Mouse (Mus musculus) layer of hippocampus, adult 18-20 months (tissue): ENCODE results near the gene Mgrn1. TPM values are rescaled to one million over a fixed set of nuclear protein-coding genes. Genes with fewer than 3 reads are reported as not detected.
A peak's percentile ranks its signal among the peaks of the same experiment; 100 is the strongest.

Experiments used
- DNase-seq, 2 experiments: peaks; one replicate each; pipeline ENCODE4 v3.0.0; 2022; ENCODE audit warnings: low spot score in 2 of 2
- total RNA-seq, 2 experiments: library from RNA; stranded (reverse); gene quantifications; 2 replicates each; pipeline ENCODE4 v1.2.3; 2021

Gene Mgrn1
- total RNA-seq, 2 experiments from 2014 or later: 214 to 215 TPM

DNA sequence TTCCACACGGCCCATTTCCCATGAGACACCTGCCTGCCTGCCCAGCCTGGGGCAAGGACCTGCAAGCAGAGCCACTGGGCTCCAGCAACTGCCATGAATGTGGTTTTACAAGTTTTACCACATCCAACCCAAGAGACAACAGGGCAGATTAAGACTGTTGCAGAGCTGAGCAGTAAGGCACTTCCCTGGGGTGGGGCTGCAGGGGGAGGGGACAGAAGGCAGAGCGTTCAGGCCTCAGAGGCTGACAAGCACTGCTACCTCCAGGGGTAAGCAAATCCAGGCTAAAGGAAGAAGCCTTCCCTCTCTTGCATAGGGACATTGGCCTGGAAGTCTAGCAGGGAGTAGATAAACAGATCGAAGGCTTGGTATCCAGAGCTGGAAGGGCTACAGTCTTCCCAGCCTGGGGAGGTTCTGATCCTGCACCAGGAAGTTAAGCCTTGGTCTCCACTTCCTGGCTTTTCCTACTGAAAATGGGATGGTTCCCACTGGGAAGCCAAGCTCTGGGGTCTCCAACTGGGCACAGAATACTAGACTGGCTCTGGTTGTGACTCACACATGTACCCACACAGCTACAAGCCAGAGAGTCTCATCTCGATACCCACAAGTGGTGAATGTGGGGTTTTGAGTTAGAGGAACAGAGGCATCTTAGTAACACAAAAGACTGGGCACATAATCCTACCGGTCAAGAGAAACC, 7.7 kb upstream of the Mgrn1 start:
- DNase-seq: no peak

DNA sequence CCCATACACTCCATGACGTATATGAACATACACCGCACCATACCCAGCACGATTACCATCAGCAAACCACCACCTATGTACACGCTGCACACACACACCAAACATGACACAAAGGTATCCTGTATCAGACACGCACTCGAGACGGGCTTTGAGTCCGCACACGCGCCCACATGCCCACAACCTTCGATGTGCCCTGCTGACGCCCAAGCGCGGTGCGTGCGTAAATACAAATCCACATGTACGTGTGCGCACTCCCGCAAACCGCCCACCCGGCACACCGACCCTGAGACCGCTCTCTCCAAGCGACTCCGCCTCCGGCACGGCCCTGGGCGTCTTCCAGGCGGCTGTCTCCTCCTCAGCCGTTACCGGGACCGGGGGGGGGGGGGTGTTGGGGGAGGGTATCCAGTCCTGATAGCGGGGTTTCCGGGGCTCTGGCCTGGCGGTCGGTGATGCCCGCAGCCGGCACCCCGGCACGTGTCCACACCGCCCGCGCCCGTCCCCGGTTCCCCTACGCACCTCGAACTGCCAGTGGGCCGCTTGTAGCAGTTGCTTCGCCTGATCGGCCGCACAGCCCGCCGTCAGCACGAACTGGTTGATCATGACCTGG, 6.8 kb upstream of the Mgrn1 start:
- DNase-seq: peak in 1 of 2 experiments; percentile 54

DNA sequence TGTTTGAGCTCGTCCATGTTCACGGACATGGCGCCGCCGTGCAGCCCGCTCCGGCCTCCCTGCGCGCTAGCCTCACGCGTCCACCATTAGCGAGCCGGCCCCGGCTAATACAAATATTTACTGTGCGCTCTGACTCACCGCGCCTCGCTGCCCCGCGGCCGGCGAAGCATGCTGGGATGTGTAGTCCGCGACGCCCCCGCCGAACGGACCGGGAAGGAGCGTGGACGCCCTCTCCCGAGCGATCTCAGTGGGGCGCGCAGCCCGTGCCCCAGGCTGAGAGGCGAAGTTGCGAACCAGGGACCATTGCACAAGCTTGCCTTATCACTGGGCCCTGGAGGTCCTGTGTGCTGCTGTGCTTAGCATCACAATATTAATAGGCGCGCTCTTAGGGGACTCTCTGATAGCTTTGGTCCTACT, 6.3 kb upstream of the Mgrn1 start:
- peak; percentile 88 to 94 for DNase-seq

GRCm38 (mm10) chr16:4880136-4880825, 5.8 kb upstream of the Mgrn1 start, which contains the start of gene Ubald1:
TSS of gene Ubald1 (minus strand) at chr16:4880315.
- peak; percentile 98 to 100 for DNase-seq

DNA sequence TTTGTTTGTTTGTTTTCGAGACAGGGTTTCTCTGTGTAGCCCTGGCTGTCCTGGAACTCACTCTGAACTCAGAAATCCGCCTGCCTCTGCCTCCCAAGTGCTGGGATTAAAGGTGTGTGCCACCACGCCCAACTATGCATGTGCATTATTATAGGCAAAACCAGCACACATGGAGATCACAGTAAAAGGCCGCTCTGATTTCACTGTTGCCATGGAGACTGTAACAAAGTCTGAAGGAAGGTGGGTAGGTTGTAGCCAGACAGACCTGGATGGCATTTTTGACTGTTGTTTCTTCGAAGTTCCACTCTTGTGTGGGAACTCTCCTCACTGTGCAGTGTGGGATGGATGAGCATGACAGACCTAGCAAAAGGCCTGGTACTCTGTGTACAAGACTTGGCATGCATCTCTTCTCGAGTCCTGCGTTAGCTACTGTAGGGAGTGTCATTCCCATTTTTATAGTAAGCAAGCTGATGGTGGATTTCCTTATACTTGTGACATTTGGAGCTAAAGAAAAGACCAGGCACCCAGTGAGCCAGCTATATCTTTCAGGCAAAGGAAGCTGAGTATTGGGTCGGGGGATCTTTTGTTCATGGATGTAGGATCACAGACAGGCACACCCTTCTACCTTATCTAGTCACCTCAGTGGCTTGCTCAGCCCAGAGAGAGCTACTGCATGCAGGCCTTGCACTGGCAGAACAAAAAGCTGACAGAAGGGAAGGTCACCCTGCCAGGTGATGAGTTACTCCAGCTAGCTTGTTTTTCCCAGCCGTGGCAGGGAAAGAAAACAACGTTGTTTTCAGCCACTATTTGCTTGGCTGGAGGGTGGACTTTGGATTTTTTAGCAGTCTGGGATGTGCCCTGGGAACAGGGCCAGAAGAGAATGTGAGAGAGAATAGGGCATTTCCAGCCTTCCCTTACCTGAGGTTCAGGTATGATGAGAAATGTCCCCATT, 4.4 kb upstream of the Mgrn1 start:
- DNase-seq: peak in 1 of 2 experiments; percentile 49

GRCm38 (mm10) chr16:4884930-4885329, 1.1 kb upstream of the Mgrn1 start:
- no peak for DNase-seq

DNA sequence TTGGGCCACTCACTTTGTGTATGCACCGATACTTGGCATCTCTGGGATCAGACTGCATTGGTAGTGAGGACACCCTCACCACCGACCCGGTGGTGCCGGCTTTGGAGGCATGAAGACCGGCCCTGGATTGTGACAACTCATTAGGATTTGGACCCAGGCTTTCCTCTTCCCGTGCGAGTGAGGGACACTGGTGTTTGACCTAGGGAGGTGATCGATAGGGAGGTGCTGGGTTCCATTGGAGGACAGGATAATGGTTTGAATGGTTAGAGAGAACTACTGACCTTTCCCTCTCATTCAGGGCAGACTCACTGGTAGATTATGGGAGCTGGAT, 606 bp downstream of the Mgrn1 start:
- no peak for DNase-seq

- no peak for DNase-seq
These were observed 4.2 kb downstream of the Mgrn1 start for GRCm38 (mm10) chr16:4890201-4890709.

DNA sequence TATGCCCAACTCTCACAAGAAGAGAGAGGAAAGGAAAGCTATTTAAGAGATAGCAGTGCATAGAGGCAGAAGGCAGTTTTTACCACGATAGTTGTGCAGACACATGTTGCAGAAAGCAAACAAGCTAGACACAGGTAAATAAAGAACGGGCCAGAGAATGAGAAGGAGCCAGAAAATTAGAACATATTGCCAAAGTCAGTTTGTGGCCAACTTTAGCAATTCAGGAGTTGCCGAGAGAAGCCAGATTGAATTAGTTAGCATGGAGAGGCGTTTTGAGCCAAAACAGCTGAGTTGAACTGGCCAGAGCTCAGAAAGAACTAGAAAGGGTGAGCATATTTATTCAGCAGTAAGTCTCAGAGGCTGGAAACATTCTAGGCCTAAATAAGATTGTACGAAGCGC, 6.1 kb downstream of the Mgrn1 start:
- DNase-seq: no peak

DNA sequence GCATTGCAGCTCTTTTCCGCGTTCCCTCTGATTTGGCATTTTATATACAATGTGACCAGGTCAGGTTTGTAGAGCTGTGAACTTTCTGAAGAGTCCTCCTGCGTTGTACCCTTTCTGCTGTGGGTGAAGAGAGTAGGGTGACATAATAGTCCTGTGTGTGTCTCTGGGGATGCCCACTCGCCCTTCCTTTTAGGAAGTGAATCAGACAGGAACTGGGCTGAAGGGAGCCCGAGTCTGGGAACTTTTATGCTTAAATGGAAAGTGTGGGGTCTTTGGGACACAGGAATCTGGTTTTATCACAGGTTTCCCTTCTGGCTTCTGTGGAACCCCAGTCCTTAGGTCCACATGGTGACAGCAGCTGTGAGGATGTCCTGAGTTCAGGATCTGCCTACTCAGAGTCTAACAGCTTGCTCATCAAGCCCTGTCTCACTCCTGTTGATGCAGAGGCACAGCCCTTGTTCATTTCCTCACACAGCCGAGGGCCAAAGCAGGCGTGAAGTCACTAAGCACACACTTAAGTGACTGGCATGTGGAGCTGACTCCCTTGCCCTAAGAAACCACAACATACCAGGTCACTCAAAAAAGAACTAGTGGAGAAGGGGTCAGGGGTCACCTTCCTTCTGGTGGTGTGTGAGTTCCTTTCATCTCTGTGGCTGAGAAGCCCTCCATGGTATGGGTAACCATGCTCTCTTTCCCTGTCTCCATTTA, 8.3 kb downstream of the Mgrn1 start:
- DNase-seq: no peak

- no peak for DNase-seq
These were observed 10.4 kb downstream of the Mgrn1 start for GRCm38 (mm10) chr16:4896249-4897027.

- no peak for DNase-seq
These were observed 11.2 kb downstream of the Mgrn1 start for GRCm38 (mm10) chr16:4897146-4897730.

GRCm38 (mm10) chr16:4898881-4899280, 12.8 kb downstream of the Mgrn1 start:
- no peak for DNase-seq

DNA sequence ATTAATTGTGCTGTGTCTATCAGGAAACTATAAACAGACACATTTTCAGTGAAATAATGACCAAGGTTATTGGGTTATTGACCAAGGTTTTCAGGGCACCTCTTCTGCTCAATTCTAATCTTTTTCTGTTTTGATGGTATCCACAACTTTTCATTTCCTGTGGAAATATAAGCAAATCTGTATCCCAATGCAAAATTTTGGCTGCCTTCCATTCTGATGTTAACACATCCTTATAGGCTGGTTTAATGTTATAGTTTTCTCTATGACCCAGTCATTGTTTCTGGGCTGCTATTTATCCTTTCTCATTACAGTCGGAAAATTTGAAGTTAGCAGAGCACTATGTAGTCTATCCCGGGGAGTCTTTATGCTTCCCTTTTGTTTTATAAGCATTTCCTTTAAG, 13.7 kb downstream of the Mgrn1 start:
- no peak for DNase-seq

DNA sequence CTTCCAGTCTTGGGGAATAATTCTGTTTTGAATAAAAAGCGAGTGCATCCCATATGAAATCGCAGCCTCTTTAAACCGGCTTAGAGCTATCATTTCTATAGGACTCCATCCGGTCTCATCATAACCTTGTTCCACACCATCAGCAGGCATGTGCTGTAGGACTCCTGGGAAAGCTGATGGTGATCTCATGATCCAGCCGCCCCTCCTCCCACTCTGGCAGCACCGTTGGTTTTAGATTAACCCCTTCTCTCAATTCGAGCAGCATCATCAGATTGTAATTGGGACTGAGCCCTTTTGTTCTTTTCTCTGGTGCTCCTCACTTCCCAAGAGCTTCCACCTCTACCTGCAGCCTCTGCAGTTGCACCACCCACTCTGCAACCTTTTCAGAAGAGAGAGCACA, 15.1 kb downstream of the Mgrn1 start:
- DNase-seq: no peak

DNA sequence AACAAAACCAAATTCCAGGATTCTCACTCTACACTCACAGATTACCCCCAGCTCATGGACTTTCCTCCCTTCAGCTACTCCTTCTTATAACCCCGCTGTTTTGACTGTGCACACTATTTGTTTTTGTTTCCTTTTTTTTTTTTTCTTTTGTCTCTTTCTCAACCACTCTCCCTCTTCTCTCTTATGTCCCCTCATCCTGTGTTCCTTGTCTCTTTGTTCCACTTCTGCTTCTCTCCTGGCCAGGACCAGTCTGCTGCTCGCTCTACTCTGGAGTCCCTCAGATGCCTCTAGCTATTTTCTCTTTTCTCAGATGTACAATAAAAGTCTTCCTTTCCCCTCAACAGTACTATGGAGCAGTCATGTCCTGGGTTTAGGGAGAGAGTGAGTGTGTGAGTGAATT, 16.3 kb downstream of the Mgrn1 start:
- DNase-seq: no peak

DNA sequence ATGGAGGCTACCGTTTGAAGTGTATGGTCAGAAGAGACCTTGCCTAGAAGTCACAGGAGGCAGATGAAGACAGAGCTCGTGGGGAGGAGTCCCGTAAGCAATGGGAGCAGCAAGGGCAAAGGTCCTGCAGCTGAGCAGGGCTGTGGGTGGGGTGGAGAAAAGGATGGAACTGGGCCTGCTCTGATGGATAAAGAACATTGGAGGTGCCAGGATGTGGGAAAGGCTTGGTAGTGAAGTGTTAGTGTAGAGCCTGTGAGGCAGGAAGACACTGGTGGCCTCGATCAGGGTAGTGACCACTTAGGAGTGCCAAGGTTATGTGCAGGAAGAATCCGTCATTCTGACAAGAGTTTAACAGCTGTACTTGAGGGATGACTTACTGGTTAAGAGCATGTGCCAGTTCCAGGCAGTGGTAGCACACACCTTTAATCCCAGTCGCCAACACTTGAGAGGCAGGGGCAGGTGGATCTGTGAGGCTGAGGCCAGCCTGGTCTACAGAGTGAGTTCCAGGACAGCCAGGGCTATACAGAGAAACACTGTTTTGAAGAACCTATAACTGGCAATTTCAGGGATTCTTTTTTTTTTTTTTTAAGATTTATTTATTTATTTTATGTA, 17.5 kb downstream of the Mgrn1 start:
- DNase-seq: no peak

GRCm38 (mm10) chr16:4904878-4905277, 18.8 kb downstream of the Mgrn1 start:
- DNase-seq: no peak

- no peak for DNase-seq
These were observed 19.5 kb downstream of the Mgrn1 start for GRCm38 (mm10) chr16:4905591-4905990.
